Mouse (Mus musculus): Measurements from ENCODE around the gene Slc37a2.

The Slc37a2 gene

DNA sequence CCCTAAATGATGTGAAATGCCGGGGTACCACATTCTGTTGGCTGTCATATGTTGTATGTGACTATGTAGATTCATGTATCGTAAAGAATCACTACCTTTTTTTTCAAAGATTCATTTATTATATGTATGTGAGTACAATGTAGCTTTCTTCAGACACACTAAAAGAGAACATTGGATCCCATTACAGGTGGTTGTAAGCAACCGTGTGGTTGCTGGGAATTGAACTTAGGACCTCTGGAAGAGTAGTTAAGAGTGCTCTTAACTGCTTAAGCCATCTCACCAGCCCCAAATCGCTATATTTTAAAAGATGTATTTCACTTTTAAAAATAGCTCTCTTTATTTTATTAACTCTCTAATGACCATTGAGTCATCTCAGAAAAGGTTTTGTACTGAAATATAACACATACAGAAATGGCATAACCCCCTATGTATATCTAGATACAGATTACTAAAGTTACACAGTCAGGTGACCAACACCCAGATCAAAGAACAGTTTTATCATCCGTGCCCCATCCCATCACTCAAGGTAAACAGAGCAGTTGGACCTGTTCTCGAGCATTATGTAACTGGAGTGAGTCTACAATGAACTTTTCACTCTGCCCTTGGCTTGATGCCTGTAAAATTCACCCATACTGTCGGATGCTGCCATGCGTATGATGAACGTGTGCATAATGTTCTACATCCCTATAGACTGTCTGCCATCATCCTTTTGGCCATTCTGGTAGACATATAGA is 41.0 kb downstream of the Slc37a2 start:
- DNase-seq (ENCODE audit: low spot score), result no peak

DNA sequence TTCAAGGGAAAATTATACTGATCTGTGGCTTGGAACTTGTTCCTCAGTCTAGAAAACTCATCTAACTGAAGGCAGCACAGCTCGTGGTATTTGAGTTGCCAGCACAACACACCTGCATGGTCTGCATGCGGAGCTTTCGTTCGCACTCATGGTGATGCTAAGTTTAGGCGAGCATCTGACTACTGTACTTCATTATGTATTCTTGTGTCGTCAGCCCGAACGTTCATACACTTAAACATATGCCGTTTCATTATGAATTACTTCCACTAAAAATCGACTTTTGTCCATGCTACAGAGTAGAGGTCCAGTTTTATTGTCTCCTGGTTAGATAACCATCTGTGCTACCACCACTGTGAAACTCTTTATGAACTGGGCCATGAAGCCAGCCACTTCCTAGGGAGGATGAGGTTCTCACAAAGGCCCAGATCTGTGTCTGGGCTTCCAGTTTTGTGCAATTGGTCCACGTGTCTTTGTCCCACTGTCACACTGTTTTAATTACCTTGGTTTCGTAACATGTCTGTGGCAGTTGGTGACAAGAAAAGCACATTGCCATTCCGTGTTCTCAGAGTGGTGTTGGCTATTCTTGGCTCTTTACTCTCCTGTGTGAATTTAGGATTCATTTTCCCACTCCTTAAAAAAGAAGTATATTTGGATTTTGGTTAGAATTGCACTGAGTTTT is 42.3 kb downstream of the Slc37a2 start:
- DNase-seq (ENCODE audit: low spot score), result no peak

DNA sequence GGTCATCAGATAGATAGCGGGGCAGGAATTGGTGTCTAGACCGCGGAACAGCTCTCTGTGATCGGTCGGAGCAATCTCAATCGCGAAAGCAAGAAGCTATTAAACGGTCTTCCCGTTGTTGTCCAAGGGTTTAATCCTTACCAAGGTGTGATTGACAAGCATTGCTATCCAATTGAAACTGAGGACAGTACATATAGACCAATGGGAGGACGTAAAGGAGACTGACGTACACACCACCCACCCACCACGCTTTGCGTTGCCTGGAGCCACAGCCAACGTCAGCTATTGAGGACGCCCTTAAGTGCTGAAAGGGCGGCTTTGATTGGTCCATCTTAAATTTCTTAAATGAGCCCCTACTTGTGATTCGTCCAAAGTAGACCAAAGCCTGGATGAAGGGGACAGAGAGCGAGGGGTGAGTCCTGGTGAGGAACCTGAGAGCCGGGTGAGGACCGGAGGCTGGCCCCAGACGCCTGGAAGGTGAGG is 47.6 kb downstream of the Slc37a2 start, which contains the start of gene Tmem218:
Gene Tmem218 (plus strand): TSS at position 295 of the 483 bp plus-strand sequence.
- DNase-seq (ENCODE audit: low spot score), result peak; percentile 89

DNA sequence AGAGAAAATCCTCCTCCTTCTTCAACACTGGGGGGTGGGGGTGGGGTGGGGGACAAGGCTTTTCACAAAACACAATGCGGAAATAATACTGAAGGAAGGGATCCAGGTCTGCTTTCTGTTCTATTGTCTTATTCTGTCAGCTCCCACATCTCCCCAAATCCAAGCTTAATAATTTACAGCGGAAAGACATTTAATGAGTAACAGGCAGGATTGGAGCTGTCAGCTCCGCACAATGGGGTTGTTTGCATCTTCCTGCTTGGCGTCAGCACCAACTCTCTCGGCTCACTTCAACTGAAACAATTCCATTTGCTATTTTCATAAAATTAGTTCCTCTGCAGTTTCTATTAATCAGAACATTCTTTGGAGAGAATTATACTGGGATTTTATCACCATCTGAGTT is 51.7 kb downstream of the Slc37a2 start:
- DNase-seq (ENCODE audit: low spot score), result no peak

DNA sequence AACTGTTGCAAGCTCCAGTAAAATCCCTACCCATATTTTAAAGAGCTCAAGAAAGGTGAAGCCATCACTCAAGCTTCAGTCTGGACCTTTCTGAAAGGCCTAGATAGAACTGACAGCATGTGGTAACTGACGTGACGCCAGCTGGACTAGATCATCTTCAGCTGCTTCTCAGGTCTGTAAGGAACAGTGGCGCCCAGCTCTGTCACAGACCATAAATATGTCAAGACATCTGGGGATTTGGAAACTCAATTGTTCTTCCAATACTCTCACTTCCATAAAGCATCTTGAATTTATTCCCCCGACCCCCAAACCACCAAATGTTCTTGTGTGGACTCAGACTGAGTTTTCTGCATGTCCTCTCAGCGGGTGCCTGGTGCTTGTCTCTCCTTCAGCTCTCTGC is 55.1 kb downstream of the Slc37a2 start:
- DNase-seq (ENCODE audit: low spot score), result no peak

DNA sequence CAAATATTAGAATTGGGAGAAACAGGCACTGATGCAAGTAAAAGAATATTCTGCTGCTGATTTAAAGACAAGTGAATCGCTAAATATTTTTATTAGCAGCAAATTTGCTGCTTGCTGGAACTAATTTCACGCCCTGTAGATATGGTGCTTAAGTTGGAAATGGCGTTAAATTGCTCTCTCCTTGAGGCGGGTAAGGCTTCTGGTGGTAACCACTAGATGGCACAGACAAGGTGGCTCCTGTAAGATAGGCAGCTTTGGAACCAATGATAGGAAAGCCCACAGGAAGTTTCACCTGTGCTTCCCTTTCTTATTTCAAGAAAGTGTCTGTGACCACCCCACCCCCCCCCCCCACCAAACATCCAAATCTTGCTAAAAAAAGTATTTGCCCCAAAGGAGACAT is 58.5 kb downstream of the Slc37a2 start:
- DNase-seq (ENCODE audit: low spot score), result no peak

DNA sequence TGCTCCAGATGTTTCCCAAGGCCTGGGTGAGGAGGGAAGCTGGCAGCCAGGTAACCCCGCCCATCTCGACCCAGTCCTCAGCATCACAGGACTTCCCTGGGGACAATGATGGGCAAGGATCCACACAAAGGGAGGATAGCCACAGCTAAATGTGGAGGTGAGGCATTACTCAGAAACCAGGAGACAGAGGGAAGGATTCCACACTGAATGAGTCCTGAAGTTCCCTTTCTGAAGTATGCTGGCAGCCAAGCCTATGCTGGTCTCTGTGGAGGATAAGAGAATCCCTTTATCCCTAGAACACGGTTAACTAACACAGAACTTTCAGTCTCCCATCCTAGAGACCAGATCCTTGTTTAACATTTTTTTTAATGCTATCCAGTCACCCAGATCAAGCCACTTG is 67.5 kb downstream of the Slc37a2 start:
- DNase-seq (ENCODE audit: low spot score), result no peak

DNA sequence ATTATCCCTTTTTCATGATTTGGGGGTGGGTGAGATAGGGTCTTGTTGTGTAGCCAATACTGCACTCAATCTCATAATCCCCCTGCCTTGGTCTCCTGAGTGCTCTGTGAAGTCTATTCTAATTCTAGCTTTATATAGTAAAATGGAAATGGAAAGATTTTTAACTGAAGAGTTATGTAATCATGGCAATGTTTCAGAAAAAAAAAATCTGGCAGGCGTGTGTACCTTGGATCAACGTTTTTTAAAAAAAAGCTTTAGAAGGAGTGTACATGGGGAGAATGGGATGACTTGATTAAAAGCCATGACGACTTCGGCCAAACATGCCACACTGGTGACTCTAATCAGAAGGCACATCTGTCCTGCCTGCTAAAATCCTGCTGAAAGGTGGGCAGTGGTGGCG is 68.1 kb downstream of the Slc37a2 start:
- no peak for DNase-seq (ENCODE audit: low spot score)

DNA sequence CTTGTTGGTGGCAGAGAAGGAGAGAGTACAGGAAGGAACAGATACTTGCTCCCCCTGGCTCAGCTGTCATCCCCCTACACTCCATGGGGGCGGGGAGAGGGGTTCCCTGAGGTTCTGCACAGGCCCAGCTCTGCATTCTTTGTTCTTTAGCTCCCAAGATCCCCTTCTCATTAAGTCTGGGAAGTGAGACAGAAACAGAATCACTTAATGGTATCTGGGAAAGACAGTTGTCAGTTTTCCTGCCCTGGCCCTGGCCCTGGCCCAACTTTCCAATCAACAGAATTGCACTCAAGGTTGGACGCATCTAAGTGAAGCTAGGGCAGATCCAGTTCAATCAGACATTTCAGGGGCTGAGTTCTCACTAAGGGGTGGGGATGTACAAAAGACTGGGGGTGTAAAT is 72.4 kb downstream of the Slc37a2 start:
- DNase-seq (ENCODE audit: low spot score), result no peak

DNA sequence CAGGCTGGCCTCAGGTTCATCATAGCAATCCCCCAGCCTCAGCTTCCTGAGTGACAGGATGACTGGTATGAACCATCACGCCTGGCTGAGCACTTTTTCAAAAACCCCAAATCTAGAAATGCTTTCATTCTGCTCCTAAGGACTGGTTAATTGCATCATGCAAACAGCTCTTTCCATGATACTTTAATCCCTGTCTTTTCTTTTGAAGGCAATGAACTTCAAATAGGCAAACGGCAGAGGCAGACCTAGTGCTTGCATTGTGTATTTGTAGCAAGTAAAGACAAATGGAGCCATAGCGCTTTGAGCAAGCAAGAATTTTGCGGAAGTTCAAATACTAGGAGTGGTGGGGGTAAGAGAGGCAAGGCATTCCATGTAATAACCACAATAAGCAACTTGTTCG is 73.9 kb downstream of the Slc37a2 start:
- DNase-seq (ENCODE audit: low spot score), result no peak

DNA sequence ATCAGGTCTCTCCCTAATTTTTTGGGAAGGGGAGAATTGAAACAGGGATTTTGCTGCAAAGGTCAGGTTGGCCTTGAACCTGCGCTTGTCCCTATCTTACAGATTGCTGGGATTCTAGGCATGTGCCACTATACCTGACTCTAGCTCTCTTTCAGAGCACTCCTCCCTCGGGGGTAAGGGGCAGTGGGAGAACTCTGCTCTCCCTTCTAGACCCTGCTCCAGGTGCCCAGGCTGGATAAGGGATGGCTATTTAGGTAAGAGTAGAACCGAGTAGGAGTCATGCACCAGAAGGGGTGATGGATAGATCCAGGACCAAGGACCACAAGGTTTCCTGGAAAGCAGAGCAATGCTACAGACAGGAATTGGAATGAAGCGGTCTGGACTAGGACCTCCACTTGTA is 75.9 kb downstream of the Slc37a2 start:
- DNase-seq (ENCODE audit: low spot score), result no peak

DNA sequence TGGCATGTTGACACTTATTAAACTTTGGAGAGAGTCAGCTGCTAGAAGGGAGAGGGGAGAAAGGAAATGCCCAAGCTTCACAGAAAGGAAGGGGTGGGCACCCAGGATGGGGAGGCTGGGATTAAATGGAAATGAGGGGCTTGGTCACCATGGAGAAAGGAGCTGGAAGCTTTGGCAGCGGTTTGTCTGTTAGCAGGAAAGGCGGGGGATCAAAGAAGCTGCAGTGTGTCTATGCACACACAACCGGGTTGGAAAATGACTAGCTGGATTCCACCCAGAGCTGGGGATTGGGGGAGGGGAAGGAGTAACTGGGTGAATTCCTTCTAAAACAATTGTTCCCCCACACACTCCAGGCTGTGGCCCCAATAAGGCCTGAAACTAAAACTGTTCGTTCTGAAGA is 76.6 kb downstream of the Slc37a2 start:
- DNase-seq (ENCODE audit: low spot score), result no peak

Measured in urinary bladder, postnatal 14 days (tissue).